Mouse (Mus musculus) T-cell, adult 66 days (primary cell): ENCODE results near the gene Cercam. TPM values are rescaled to one million over a fixed set of nuclear protein-coding genes. Genes with fewer than 3 reads are reported as not detected.

Experiments used
- total RNA-seq, 2 experiments: library from RNA; stranded (reverse); gene quantifications; 3 replicates in 1 of 2; 4 replicates in 1 of 2; pipeline ENCODE4 v1.2.4; 2023

Cercam gene
- total RNA-seq, result 1 to 10 TPM; 4.4 to 7.3 TPM

DNA sequence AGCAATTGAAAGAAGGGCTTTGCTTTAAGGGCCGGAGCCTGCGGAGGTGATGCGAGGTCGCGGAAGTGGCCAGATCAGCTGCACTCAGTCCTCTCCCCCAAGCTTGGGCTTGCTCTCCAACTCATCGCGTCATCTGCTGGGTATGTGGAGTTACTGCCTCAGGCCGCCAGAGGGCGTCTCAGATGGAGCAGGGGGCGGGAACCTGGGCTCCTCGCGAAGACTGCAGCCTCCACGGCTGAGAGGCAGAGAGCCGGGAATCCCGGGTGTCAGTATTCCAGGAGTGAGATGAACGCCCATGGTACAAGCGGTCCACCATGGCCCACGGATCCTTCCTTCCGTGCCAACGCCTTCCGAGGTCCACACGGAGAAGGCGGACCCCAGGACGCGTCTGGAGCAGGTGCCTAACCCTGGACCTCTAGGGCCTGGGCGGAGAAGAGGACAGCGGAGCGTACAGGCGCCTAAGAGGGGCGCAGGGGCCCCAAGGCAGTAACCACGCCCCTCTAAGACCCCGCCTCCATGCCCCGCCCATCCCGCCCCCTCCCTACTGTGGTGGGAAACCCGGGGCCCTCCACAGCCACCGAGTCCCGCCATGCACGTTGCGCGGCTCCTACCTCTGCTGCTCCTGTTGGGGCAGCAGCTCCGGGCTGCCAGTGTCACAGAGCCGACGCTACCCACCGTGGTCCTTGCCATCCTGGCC, at the start of gene Cercam:
Gene Cercam (plus strand): TSS at position 216 of the 697 bp plus-strand sequence.

GRCm38 (mm10) chr2:29820025-29820817, 48.7 kb upstream of the Cercam start, which contains the start of gene Urm1:
Gene Urm1, plus strand, starts transcription at chr2:29820075.

DNA sequence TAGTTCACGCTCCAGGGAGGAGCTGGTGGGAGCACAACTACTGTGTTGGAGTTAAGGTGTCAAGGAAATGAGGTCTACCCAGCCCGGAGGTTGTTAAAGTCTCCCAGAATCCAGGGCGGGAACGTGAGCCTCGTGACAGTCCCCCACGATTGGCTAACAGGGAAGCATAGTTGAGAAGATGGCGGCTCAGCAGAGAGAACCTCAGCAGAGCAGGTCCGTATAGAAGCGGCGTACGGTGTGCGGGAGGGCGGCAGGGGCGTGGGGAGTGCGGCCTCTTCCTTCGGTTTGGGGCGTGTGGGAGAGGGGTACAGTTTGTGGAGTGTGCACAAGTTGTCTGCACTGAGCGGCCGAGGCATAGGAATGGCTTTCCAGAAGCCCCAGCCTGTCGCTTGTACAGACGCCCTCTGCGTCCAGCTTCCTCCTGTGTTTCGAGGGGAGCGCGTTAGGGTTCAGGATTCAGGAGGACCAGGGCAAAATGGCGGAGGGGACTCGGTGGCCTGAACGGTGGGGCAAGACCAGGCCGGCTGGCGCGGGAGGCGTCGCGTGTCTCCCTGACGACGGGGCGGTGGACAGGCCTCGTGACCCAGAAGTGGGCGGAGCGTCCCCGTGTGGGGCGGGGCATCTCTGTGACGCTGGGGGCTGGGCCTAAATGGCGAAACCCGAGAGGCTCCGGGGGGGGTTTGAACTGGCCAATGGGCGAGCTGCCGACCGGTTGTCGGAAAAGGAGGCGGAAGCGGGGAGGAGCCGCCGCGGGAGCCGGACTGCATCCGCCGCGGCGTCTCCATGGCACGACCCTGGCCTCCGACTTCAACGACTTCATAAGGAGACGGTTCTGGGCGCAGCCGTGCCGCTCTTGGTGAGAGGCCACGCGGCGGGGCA, 20.3 kb downstream of the Cercam start, which contains the start of gene Odf2:
Gene Odf2 (plus strand): TSS at position 156 of the 879 bp plus-strand sequence.

Other genes with a start within 250 kb of the Cercam start
- gene Rapgef1, start 249.4 kb upstream of the Cercam start, total RNA-seq, result 100 to 1,000 TPM; 139 to 141 TPM
- not detected for gene Gm13420, start 117.5 kb upstream of the Cercam start, total RNA-seq
- gene Gm13547, start 109.9 kb upstream of the Cercam start, total RNA-seq, result not detected
- gene Coq4, start 81.7 kb upstream of the Cercam start, total RNA-seq, result 1 to 10 TPM; 7.7 to 8.0 TPM
- 10 to 100 TPM; 65.1 to 65.2 TPM for gene Trub2, start 80.7 kb upstream of the Cercam start, total RNA-seq
- 10 to 100 TPM; 17.1 to 19.7 TPM for gene Slc27a4, start 66.5 kb upstream of the Cercam start, total RNA-seq
- 10 to 100 TPM; 47.7 to 49.7 TPM for gene Urm1, start 49.1 kb upstream of the Cercam start, total RNA-seq
- 10 to 100 TPM; 77.4 to 98.6 TPM for gene Odf2, start 20.1 kb downstream of the Cercam start, total RNA-seq
- gene Gle1, start 66.3 kb downstream of the Cercam start, total RNA-seq, result 100 to 1,000 TPM in 1 of 2 experiments, 10 to 100 TPM in 1; 83.8 to 105 TPM
- gene Sptan1, start 96.4 kb downstream of the Cercam start, total RNA-seq, result 100 to 1,000 TPM; 286 to 298 TPM
- gene Wdr34, start 179.7 kb downstream of the Cercam start, total RNA-seq, result 1 to 10 TPM; 1.0 to 2.2 TPM
- 100 to 1,000 TPM; 252 to 272 TPM for gene Set, start 188.2 kb downstream of the Cercam start, total RNA-seq
- gene Pkn3, start 208.5 kb downstream of the Cercam start, total RNA-seq, result 1 to 10 TPM; 1.2 to 5.1 TPM
- 10 to 100 TPM; 16.4 to 17.2 TPM for gene Zdhhc12, start 224.5 kb downstream of the Cercam start, total RNA-seq